Mouse (Mus musculus): ENCODE measurements around the gene Ttc30a1. TPM values are rescaled to one million over a fixed set of nuclear protein-coding genes. Genes with fewer than 3 reads are reported as not detected.
"Not testable (repeated sequence)": the region's sequence is repeated elsewhere in the genome, so short reads cannot be mapped to it uniquely, and the experiment has no call there.

Ttc30a1 gene
- polyA plus RNA-seq, 1 experiment from 2014 or later = 12.0 TPM

GRCm38 (mm10) chr2:75994841-75995240 lies 13.1 kb upstream of the Ttc30a1 start:
- no peak for DNase-seq (ENCODE audit: low spot score)
- H3K4me1 ChIP-seq = peaks cover 47% of the 10 kb centered on the region
- H3K9me3 ChIP-seq (replicated peaks) = no peaks in the 10 kb centered on the region
- no peak overlapping the region for H3K27ac ChIP-seq (replicated peaks)
- WGBS = 95% methylated on average over 11 of the region's 11 CpGs
- H3K27me3 ChIP-seq (ENCODE audit: low read depth, poor library complexity, severe bottlenecking) = no peaks in the 10 kb centered on the region; the same call in 1 of the 2 replicates
- H3K36me3 ChIP-seq = no peaks in the 10 kb centered on the region
- no peak overlapping the region for H3K4me3 ChIP-seq

- H3K9me3 ChIP-seq (replicated peaks) = no peaks in the 10 kb centered on the region
- H3K4me3 ChIP-seq = no peak overlapping the region
- no peak for DNase-seq (ENCODE audit: low spot score)
- H3K27me3 ChIP-seq (ENCODE audit: low read depth, poor library complexity, severe bottlenecking) = no peaks in the 10 kb centered on the region; the same call in 1 of the 2 replicates
- no peaks in the 10 kb centered on the region for H3K36me3 ChIP-seq
- peaks cover 37% of the 10 kb centered on the region for H3K4me1 ChIP-seq
- WGBS = 67% methylated on average over 6 of the region's 6 CpGs
- peak overlapping the region; percentile 68 for H3K27ac ChIP-seq (replicated peaks)
These were observed 9.9 kb upstream of the Ttc30a1 start for GRCm38 (mm10) chr2:75991581-75992205.

DNA sequence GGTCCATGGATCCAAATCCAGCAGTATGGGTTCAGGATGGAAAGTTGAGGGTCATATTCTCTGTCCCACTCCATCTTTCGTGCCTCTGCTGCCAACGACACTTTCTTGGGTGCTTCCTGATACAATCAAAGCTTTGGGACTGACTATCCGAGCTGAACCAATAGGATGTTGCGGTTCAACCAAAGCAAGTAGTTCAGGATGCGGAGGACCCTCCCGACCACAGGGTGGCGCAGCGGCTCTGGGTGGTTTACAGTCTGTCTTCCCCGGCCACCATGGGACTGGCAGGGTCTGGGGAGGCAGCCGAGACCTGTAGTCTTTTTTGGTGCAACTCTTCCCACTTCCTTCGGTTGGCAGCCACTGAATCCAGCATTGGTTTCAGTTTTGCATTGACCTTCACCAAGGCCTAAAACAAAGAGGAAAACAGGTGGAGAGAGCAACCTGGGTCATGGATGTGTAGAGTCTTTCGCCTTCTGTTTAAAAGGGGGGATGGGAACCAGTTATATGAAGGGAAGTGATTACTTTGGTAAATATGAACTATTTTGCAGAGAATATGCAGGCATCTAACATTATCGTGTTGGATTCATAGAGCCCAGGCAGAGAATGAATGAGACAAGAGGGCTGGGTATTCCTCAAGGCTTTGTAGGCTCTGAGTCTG lies 9.2 kb upstream of the Ttc30a1 start:
- DNase-seq (ENCODE audit: low spot score) = peak; percentile 77
- Histone ChIP-seq H3K36me3 (no peaks in the 10 kb centered on the region), H3K27ac (replicated peaks) (peak overlapping the region; percentile 68), H3K4me1 (peaks cover 41% of the 10 kb centered on the region), H3K27me3 (ENCODE audit: low read depth, poor library complexity, severe bottlenecking) (no peaks in the 10 kb centered on the region; the same call in 1 of the 2 replicates), H3K9me3 (replicated peaks) (no peaks in the 10 kb centered on the region), H3K4me3 (no peak overlapping the region)
- 45% methylated on average over 13 of the region's 13 CpGs for WGBS

DNA sequence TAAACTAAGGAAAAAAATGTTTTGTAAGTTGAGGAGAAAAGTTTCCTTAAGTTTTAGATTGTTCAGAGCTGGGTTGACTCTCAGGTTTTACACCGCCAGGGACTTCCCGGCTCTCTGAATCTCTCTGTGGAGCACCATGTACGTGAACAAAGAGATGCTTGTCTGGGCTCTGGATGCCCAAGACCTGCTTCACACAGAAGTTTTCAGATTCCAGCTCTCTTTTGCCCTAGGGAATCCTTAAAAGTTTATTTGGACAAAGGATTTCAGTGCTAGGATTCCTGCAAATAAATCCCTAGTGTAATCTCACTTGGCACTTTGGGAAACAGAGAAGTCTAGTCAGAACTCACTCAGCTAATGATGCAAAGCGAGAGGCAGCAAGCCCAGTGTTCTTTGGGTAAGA lies 7.9 kb upstream of the Ttc30a1 start:
- WGBS = 48% methylated on average over 4 of the region's 4 CpGs
- H3K9me3 ChIP-seq (replicated peaks) = no peaks in the 10 kb centered on the region
- H3K36me3 ChIP-seq = no peaks in the 10 kb centered on the region
- H3K27me3 ChIP-seq (ENCODE audit: low read depth, poor library complexity, severe bottlenecking) = no peaks in the 10 kb centered on the region; the same call in 1 of the 2 replicates
- no peak overlapping the region for H3K4me3 ChIP-seq
- 0 out of 2 replicates have a peak overlapping the region, but pooled peaks have one; percentile 42 for H3K27ac ChIP-seq (replicated peaks)
- H3K4me1 ChIP-seq = peaks cover 50% of the 10 kb centered on the region
- no peak for DNase-seq (ENCODE audit: low spot score)

DNA sequence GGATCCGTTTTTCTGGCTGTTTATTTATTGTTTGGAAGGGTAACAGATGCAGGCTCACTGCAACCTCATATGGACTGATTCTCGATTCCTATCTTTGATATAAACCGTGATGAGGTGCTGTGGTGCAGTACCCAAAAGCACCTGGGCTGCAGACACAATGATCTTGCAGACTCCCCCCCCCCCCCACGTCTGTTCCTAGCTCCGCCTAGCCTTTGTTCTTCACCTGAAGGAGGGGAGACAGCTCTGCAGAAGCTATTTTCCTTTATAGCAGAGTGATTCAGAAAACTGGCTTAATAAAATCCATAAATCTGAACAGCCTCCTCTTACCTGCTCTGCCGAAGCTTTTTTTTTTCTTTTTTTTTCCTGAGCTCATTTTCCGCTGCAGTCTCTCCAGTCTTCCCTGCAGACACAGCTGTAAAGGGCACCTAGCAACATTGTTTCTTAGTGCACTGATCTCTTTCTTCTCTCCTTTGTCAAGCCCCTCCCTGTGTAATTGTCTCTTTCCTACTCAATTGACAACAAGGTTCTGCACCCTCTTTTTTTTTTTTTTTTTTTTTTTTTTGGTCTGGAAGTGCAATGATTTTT lies 7.1 kb upstream of the Ttc30a1 start:
- no peaks in the 10 kb centered on the region for H3K9me3 ChIP-seq (replicated peaks)
- peak overlapping the region; percentile 69 for H3K27ac ChIP-seq (replicated peaks)
- peaks cover 50% of the 10 kb centered on the region for H3K4me1 ChIP-seq
- no peak overlapping the region for H3K4me3 ChIP-seq
- DNase-seq (ENCODE audit: low spot score) = no peak
- WGBS = 46% methylated on average over 7 of the region's 7 CpGs
- H3K27me3 ChIP-seq (ENCODE audit: low read depth, poor library complexity, severe bottlenecking) = no peaks in the 10 kb centered on the region
- no peaks in the 10 kb centered on the region for H3K36me3 ChIP-seq

DNA sequence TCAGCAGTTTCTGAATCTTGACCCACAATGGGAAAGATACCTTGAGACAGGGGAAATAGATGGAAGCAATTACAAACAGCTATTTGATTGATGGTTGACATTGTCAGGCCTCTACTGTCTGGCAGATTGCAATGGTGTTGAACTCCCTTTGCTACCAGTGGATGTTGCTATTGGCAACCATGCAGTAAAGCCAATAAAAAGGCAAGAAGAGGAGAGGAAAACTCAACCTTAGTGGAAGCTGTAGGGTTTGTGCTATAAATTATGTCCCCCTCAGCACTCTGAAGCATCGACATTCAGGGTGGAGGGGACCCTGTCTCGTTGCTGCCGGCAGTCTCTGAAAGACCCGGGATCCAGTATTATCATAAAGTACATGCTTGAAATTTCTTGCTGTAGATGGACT lies 6.6 kb upstream of the Ttc30a1 start:
- Histone ChIP-seq H3K36me3 (no peaks in the 10 kb centered on the region), H3K27me3 (ENCODE audit: low read depth, poor library complexity, severe bottlenecking) (no peaks in the 10 kb centered on the region), H3K4me1 (peaks cover 47% of the 10 kb centered on the region), H3K27ac (replicated peaks) (peak overlapping the region; percentile 69), H3K4me3 (no peak overlapping the region), H3K9me3 (replicated peaks) (no peaks in the 10 kb centered on the region)
- WGBS = 81% methylated on average over 4 of the region's 4 CpGs
- DNase-seq (ENCODE audit: low spot score) = no peak

DNA sequence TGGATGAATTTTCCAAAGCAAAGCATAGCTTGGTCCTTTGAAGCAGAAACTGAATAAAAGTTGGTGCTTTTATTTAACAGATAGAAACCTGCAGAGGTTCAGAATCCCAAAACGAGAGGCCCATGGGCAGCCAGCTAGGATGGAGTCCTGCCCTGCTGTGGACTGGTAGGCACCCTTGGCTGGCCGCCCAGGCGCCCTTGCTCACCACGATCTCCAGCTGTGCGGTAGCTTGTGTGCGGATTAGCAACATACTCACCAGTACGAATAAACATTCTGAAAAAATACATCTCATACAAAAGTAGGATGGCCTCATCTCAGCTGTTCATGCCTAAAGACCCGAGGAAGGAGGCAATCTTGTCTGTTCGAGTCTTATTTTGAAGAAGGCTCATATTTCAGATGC lies 6.0 kb upstream of the Ttc30a1 start:
- no peak for DNase-seq (ENCODE audit: low spot score)
- 75% methylated on average over 9 of the region's 9 CpGs for WGBS
- Histone ChIP-seq H3K9me3 (replicated peaks) (no peaks in the 10 kb centered on the region), H3K27me3 (ENCODE audit: low read depth, poor library complexity, severe bottlenecking) (no peaks in the 10 kb centered on the region), H3K36me3 (no peaks in the 10 kb centered on the region), H3K27ac (replicated peaks) (no peak overlapping the region), H3K4me1 (peaks cover 45% of the 10 kb centered on the region), H3K4me3 (no peak overlapping the region)

GRCm38 (mm10) chr2:75985124-75985523 lies 3.4 kb upstream of the Ttc30a1 start:
- Histone ChIP-seq H3K36me3 (no peaks in the 10 kb centered on the region), H3K27me3 (ENCODE audit: low read depth, poor library complexity, severe bottlenecking) (no peaks in the 10 kb centered on the region), H3K4me3 (no peak overlapping the region), H3K4me1 (peaks cover 31% of the 10 kb centered on the region), H3K27ac (replicated peaks) (peak overlapping the region; percentile 67), H3K9me3 (replicated peaks) (no peaks in the 10 kb centered on the region)
- peak; percentile 68 for DNase-seq (ENCODE audit: low spot score)
- WGBS = 5% methylated on average over 2 of the region's 2 CpGs

DNA sequence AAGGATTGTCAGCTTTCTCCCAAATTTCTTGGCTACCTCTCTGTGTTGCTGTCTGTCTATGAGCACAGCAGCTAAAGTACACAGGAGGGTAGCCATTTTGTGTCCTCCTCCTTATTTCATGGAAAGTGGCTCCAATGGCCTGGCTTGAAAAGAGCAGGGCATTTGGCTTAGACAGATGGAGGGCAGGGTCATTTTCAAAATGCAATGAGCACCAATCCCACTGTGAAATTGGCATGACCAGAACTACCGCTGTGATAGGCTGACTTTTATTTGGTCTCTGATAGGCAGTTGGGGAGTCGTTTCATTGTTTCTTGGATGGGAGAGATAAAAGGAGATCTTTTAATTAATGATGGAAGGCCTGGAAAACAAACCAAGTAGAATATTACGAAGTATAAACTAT lies 2.1 kb upstream of the Ttc30a1 start:
- Histone ChIP-seq H3K4me3 (no peak overlapping the region), H3K36me3 (no peaks in the 10 kb centered on the region), H3K9me3 (replicated peaks) (no peaks in the 10 kb centered on the region), H3K4me1 (peaks cover 25% of the 10 kb centered on the region), H3K27ac (replicated peaks) (no peak overlapping the region), H3K27me3 (ENCODE audit: low read depth, poor library complexity, severe bottlenecking) (no peaks in the 10 kb centered on the region)
- no peak for DNase-seq (ENCODE audit: low spot score)
- WGBS = 84% methylated on average over 3 of the region's 3 CpGs

GRCm38 (mm10) chr2:75983091-75983490 lies 1.3 kb upstream of the Ttc30a1 start:
- 97% methylated on average over 3 of the region's 3 CpGs for WGBS
- Histone ChIP-seq H3K4me3 (no peak overlapping the region), H3K36me3 (no peaks in the 10 kb centered on the region), H3K4me1 (peaks cover 18% of the 10 kb centered on the region), H3K27ac (replicated peaks) (no peak overlapping the region), H3K27me3 (ENCODE audit: low read depth, poor library complexity, severe bottlenecking) (no peaks in the 10 kb centered on the region), H3K9me3 (replicated peaks) (no peaks in the 10 kb centered on the region)
- no peak for DNase-seq (ENCODE audit: low spot score)

- Histone ChIP-seq H3K27ac (replicated peaks) (no peak overlapping the region), H3K27me3 (ENCODE audit: low read depth, poor library complexity, severe bottlenecking) (no peaks in the 10 kb centered on the region), H3K4me3 (no peak overlapping the region), H3K36me3 (no peaks in the 10 kb centered on the region), H3K4me1 (peaks cover 17% of the 10 kb centered on the region), H3K9me3 (replicated peaks) (no peaks in the 10 kb centered on the region)
- no peak for DNase-seq (ENCODE audit: low spot score)
- WGBS = 93% methylated on average over 4 of the region's 4 CpGs
These were observed 859 bp upstream of the Ttc30a1 start for GRCm38 (mm10) chr2:75982626-75983025.

- H3K4me3 ChIP-seq = peak overlapping the region; percentile 58
- H3K27me3 ChIP-seq (ENCODE audit: low read depth, poor library complexity, severe bottlenecking); DNase-seq (ENCODE audit: low spot score): not testable (repeated sequence)
These were observed 781 bp downstream of the Ttc30a1 start for GRCm38 (mm10) chr2:75980933-75981439.

More at GRCm38 (mm10) chr2:75980933-75981439, 781 bp downstream of the Ttc30a1 start:
- H3K9me3 ChIP-seq (replicated peaks); H3K36me3 ChIP-seq: not testable (repeated sequence)
- WGBS = 97% methylated on average over 13 of the region's 13 CpGs
- peak overlapping the region; percentile 91; the same call in 1 of the 2 replicates for H3K27ac ChIP-seq (replicated peaks)
- H3K4me1 ChIP-seq = peaks cover 13% of the 10 kb centered on the region

Measured in midbrain, embryonic 10.5 days (tissue).